12 mouse cellular contexts compared by ENCODE assay signal in the genomic region with DNA sequence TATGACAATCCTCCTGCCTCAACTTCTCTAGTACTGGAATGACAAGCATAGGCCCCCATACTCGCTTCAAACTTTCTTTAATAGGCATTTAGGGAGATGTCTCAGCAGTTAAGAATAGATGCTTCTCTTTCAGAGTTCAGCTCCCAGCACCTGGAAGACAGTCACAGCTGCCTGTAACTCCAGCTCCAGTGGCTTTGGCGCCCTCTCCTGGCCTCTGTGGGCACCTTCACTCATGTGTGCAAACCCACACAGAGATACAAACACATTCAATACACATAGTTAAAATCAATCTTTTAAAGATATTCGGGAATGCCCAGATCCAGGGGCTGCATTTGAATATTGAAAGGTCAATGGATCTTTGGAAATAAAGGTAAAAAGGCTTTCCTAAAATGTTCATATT.
DNase-seq lines count a peak whose midpoint lies in the region; TF ChIP-seq lines count a peak whose summit lies in the region.
"Had no signal": no experiment of that assay in that cellular context is flagged by ENCODE, and none has a peak within 500 bp of the region (broad histone marks: within the 10 kb centered on the region; RNA-seq: fewer than 3 reads in every experiment).

No protein-coding gene starts in this region.

- TF ChIP-seq CTCF in left cerebral cortex, adult 2 months (IDR thresholded peaks at IDR 0.05) = peak; percentile 13
- peak; percentile 41 for TF ChIP-seq CTCF in bone marrow, adult 2 months (IDR thresholded peaks at IDR 0.05; ENCODE audit: control insufficient read depth, insufficient read depth, low read length)

- no peak overlapping the region for H3K4me3 ChIP-seq in left cerebral cortex, adult 2 months
- H3K4me3 ChIP-seq in bone marrow, adult 2 months (replicated peaks; ENCODE audit: control insufficient read depth, low read depth, low read length) = no peak overlapping the region

- no peak overlapping the region for H3K27ac ChIP-seq in left cerebral cortex, adult 2 months
- H3K27ac ChIP-seq in bone marrow, adult 2 months (ENCODE audit: control insufficient read depth, insufficient read depth, low read depth, low read length, poor library complexity) = no peak overlapping the region

- no peaks in the 10 kb centered on the region for H3K4me1 ChIP-seq in bone marrow, adult 2 months (ENCODE audit: control insufficient read depth, insufficient read depth, low read length)

- no peak for TF ChIP-seq POLR2A in bone marrow, adult 2 months (IDR thresholded peaks at IDR 0.05; ENCODE audit: borderline replicate concordance, control insufficient read depth, low read depth, low read length)

- intact Hi-C loops in left cerebral cortex, adult 2 months (cut with DNase I) = no loop called here

- peak; percentile 28 for DNase-seq in embryo, embryonic 10.5 days (ENCODE audit: low spot score)
- DNase-seq in embryo, embryonic 9.5 days (ENCODE audit: extremely low spot score) = no peak
- DNase-seq in left cerebral cortex, adult 2 months (ENCODE audit: extremely low spot score in 1 of 2, low spot score in 2 of 2) = no peak
- no peak for DNase-seq in left cerebral cortex, adult 8-10 months (ENCODE audit: low spot score in 2 of 2)
- DNase-seq in 416B (ENCODE audit: low read depth) = peak; percentile 23
- DNase-seq in ovary, postnatal 10 days (ENCODE audit: low spot score) = no peak
- no peak for DNase-seq in testis, postnatal 14 days (ENCODE audit: low spot score)
- DNase-seq: B cell, adult 2 months; embryo, embryonic 11 days; gastrocnemius, postnatal 10 days; layer of hippocampus, postnatal 36 days had no signal

- 60% methylated on average over 3 of the region's 3 CpGs for WGBS in bone marrow, adult 2 months

Comparison
In these comparisons a context has a peak if more than half of its experiments do, and no peak if none do; other contexts are left out.
1. DNase-seq: peak in embryo, embryonic 10.5 days (single experiment) and 416B (single experiment); none in embryo, embryonic 9.5 days (single experiment), left cerebral cortex, adult 2 months (0 of 2), left cerebral cortex, adult 8-10 months (0 of 2), ovary, postnatal 10 days (single experiment) and testis, postnatal 14 days (single experiment).